Mouse (Mus musculus): Measurements from ENCODE around the gene Carns1.

DNA sequence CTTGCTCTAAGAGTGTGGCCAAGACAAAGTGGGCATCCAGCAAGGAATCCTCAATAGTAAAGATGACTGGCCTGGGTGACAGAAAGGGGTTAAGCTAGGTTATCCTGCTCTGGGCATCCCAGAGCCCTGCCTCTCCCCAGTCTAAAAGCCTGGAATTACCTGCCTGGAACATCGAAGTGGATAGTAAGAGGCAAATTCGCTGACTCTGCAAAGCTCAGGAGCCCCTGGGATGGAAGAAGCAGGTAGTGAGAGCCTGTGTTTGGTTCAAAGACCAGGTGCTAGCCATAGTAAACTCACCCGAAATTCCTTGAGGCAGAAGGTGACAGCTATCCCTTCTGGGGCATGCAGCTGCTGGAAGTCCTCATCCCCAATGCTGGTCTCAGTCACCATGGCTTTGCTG is 21.9 kb upstream of the Carns1 start:
- TF ChIP-seq EP300 (IDR thresholded peaks at IDR 0.05; ENCODE audit: low read depth) = no peak
- no peak for TF ChIP-seq CTCF (IDR thresholded peaks at IDR 0.05; ENCODE audit: low read depth)
